Mouse (Mus musculus): Measurements from ENCODE around the gene Zc3h7a. TPM values are rescaled to one million over a fixed set of nuclear protein-coding genes. Genes with fewer than 3 reads are reported as not detected.

The Zc3h7a gene
- total RNA-seq, 2 experiments from 2014 or later, result 81.8 to 101 TPM

DNA sequence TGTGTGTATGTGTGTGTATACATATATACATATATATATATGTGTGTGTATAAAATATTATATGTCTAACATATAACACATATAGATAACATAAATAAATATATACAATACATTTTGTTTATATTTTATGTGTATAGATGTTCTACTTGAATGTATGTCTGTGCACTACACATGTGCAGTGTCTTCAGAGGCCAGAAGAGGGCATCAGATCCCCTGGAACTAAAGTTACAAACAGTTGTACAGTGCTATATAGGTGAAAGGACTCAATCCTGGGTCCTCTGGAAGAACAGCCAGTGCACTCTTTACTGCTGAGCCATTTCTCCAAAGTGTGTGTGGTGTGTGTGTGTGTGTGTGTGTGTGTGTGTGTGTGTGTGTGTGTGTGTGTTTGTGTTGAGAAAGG, 21.7 kb downstream of the Zc3h7a start:
- intact Hi-C loops (cut with DNase I), result no loop called here
- no peak for DNase-seq

DNA sequence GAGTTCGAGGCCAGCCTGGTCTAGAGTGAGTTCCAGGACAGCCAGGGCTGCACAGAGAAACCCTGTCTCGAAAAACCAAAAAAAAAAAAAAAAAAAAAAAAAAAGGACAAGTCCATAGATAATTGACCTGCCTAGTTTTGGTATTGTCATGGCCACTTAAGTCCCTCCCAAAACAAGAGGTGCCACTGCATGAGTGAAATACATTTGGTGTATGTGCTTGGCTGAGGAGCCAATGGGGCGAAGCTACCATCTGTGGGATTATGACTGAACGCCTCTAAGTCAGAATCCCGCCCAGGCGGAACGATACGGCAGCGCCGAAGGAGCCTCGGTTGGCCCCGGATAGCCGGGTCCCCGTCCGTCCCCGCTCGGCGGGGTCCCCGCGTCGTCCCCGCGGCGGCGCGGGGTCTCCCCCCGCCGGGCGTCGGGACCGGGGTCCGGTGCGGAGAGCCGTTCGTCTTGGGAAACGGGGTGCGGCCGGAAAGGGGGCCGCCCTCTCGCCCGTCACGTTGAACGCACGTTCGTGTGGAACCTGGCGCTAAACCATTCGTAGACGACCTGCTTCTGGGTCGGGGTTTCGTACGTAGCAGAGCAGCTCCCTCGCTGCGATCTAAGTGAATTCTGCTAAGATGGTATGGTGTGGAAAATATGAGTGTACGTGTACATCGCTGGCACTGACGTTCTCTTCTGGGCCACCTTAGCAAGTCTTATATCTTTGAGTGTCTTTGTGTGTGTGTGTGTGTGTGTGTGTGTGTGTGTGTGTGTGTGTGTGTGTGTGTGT, 32.3 kb downstream of the Zc3h7a start:
- DNase-seq, result peak; percentile 95
- intact Hi-C loops (cut with DNase I), result loop anchor here (10.0 kb wide), 1 partner anchor 81 kb away; no protein-coding TSS in a partner anchor

DNA sequence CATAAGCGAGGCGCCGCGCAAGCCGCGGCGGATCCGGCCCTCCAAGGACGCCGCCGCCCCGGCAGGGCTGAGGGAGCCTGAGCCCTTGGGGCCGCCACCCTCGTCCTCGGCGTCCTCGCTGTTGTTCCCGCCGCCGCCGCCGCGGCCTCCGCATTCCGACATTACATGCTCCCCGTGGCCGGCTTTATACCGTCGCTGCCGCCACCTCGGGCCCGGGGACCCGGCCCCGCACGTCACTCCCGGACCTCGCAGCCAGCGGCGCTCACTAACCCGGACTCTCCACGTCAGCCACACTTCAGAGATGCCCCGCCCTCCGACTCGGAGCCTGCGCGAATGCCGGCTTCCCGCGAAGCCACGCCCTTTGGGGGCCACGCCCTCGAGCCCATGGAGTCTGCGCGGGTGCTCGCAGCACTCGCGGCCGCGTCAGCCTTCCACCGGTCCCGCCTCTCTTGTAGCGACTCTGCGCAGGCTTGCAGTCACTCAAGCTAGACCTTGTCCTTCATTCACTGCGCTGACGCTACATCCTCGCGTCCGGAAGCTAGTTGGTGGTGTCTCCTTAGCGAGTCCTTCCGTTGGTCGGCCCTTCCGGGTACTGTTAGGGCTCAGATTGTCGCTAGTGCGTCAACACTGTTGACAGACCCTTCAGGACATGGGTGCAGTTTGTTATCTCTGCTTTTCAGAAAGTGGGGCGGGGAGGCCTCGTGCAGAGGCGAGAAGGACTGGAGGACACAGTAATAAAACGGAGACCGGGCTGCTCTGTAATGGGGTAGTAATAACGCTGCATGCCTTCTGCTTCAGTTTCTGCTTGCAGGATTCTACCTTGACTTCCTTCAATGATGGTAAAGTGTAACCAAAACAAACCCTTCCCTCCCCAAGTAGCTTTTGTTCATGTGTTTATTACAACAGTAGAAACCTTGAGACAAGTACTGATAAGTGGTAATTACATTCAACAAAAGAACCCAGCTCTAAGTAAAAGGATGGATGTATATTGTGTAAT, 41.5 kb downstream of the Zc3h7a start, which contains the start of gene Txndc11:
Gene Txndc11, minus strand, starts transcription at position 303 of the 997 bp plus-strand sequence.
- intact Hi-C loops (cut with DNase I), result no loop called here
- peak; percentile 99 for DNase-seq

DNA sequence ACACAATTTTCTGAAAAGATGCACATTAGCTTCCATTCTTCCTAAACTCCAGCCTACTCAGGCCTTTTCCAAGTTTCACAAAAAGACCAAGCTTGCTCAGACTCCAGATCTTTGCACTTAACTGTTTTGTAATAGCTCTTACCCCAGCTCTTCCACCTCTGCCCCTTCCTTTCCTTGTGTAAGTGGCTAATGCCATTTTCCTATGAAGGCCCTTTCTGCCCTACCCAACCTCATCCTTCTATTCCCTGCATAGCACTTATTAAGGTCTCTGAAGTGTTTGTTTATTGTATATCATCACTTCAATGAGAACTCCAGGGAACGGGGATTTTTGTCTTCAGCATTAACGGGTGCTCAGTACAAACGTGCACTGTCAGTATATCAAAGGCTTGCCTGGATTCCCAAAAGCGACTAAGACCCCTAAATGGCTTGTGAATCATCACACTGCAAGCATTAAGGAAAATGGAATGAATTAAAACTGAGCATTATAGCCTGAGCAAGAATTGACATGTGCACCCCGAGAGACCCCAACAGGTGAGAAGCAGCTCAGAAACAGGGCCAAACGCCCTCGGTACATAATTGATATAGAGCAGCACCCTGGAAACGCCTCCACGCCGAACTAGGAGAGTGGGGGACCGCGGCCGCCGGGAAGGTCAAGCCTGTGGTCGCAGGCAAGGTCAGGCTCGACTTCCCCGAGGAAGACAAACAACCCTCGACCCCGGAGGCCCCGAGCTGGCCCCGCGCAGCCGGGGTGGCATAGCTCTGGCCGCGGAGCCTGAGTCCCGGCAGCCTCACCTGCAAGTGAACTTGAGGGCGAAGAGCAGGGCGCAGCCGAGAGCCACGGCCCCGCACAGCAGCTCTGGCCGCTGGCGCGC, 42.5 kb downstream of the Zc3h7a start:
- DNase-seq, result no peak
- intact Hi-C loops (cut with DNase I), result no loop called here

DNA sequence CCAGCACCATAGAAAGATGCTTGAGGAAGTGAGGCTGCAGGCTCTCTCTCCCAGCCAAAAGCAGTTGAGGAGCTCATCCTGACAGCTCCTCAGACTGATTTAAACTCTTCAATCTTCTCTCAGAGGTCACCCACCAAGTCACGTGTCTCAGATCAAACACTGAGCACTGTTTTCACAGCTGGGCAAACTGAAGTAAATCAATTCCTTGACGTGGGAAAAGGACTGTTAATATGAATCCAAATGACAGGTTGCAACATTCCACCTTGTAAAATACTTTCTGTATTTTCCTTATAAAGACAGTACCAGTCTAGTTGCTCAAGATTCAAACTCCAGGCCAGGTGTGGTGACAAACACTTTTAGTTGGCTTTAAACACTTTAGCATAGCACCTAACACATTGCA, 43.4 kb downstream of the Zc3h7a start:
- intact Hi-C loops (cut with DNase I), result no loop called here

DNA sequence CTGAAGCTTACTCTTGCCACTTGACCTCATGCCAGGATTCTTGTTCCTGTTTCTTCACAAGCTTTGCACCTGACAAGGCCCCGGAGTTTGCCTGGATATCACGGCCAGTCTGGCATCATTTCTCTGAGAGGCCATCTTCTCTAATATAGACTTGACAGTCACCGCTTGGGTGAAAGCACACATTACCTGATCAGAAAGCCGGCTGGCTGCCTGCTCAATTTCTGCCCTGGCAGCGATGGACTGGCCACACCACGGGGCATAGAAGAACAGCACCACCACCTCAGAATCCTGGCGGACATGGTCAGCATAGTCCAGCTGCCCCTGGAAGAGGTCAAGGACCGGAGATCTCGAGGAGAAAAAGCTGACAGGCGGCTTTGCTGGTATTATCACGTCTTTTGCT, 47.9 kb downstream of the Zc3h7a start:
- no peak for DNase-seq
- intact Hi-C loops (cut with DNase I), result no loop called here

More for the DNA sequence above, 43.4 kb downstream of the Zc3h7a start:
- no peak for DNase-seq

DNA sequence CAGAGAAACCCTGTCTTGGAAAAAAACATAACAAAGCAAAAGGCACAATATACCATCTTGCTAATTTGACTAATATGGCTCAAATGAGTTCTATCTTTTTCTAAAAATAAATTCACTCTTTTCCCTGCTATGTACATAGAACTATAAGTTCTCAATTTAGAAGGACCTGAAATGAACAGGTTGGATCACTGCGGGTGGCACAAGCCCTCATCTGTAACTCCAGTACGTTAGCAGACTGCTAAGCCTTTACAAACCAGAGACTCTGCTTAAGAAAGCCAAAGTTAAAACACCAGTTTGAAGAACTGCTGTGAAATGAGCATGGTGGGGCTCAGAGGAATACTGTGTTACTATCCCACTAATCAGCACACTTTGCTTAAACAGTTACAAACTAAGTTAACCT, 50.8 kb downstream of the Zc3h7a start:
- no peak for DNase-seq
- intact Hi-C loops (cut with DNase I), result no loop called here

DNA sequence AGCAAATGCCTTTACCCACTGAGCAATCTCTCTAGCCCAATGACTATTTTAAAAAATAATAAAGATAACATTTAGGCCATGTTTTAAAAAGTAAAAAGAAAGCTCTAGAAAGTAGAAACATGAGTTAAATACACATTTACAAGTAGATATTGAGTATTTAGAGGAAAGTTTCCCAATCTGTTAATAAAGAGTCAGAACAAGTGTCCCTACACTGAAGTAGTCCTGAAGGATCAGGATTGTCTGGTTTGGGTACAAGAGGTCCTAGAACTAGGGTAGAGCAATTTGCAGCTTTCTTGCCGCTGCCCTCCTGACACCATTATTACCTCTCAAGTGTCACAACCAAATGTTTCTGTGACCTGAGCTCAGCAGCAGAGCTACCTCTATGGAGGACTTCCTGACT, 52.1 kb downstream of the Zc3h7a start:
- no peak for DNase-seq
- intact Hi-C loops (cut with DNase I), result no loop called here

DNA sequence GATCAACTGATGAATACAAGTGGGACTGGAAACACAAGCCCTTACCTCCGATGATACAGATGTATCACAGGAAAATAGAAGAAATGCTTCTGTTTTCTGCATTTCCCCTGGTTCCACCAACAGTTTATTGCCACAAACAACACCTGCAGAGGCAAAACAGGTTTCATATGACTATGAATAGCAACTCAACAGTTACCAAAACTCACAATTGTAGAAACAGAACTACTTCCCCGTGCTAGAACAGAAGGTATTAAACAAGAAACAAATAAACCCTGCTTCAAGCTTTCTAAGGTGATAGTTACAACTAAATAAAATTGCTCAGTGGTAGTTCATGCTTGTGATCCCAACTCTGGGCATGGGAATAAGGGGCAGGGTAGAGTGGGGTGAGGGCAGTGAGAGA, 53.6 kb downstream of the Zc3h7a start:
- intact Hi-C loops (cut with DNase I), result no loop called here
- no peak for DNase-seq

DNA sequence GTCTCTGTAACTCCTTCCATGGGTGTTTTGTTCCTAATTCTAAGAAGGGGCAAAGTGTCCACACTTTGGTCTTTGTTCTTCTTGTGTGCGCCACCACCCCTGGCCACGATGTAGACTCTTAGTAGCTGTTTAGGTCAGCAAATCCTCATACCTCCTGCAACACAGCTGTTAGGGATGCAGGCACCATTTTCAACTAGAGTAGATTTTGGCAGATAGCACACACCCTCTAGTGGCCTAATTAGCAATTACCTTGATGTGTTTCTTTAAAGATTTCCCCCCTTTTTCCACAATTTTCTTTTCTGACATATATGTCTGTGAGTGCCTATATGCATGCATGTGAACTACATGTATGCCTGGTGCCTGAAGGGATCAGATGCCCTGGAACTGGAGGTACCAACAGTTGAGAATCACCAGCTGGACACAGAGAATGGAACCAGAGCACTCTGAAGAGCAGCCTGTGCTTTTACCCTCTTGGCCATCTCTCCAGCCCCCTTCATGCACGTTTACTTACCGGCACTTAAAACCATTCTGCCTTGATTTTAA, 66.9 kb downstream of the Zc3h7a start:
- intact Hi-C loops (cut with DNase I), result loop anchor here (10.0 kb wide), 1 partner anchor 234 kb away; no protein-coding TSS in a partner anchor

DNA sequence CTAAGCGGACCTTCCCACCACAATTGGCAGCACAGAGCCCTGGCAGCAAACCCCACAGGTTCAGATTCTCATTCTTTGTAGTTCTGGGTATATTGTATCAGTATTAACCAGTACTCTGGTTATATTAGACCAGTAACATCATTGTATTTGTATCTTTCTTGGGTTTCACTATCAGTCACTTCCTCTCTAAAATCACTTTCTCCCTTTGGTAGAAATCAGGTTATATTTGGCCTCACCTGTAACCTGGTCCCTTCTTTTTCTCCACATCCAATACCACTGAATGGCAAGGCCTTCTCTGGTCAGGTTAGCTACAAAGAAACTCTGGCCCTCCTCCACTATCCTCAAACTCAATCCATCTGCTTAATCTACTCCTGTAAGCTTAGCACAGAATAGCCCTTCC, 71.3 kb downstream of the Zc3h7a start:
- DNase-seq, result no peak

More for the DNA sequence above, 66.9 kb downstream of the Zc3h7a start:
- no peak for DNase-seq

DNA sequence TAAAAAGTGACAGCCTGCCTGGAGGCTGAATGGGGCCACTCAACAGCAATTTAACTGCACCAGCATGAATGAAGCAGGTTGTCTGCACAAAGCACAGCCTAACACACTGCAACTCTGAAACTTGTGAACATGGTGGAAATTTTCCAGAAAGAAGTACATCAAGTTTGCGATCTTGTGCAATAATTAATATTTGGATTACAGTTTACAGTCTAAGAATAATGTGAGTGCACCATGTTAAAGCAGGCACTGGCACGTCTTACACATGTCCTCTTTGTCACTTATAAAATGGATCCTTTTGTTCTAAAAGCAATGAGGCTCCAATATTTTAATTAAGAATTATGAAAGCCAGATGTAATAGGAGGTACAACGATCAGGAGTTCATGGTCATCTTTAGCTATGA, 78.9 kb downstream of the Zc3h7a start:
- no peak for DNase-seq
- intact Hi-C loops (cut with DNase I), result no loop called here

More for the DNA sequence above, 71.3 kb downstream of the Zc3h7a start:
- intact Hi-C loops (cut with DNase I), result loop anchor here (10.0 kb wide), 1 partner anchor 230 kb away; no protein-coding TSS in a partner anchor

DNA sequence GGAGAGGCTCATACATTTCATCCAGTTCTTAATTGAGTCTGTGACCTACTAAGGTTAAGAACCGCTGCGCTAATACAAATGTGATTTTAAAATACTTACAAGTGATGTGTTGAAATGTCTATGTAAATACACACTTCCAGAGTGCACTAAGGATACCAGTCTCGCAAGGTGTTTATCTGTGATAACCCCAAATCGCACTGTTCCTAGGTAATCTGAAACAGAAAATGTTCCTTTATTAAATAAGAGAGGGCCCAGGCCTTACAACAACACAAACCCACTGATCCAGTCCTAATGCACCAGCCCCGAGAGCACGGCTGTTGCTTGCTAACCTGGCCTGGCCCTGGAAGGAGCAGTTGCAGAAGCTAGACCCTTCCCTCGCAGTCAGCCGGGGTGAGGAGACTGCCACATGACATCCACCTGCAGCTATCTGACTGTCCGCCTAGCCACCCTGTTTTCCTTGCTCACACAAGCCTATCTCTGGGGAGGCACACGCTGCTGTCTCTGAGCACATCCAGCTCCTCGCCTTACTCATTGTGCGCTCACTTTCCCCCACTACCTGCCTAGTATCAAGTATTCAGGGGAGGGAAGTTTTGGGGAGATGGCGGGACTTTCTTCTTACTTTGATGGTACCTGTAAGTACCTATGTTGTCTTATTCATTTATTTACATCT, 82.3 kb downstream of the Zc3h7a start:
- no peak for DNase-seq
- intact Hi-C loops (cut with DNase I), result no loop called here

DNA sequence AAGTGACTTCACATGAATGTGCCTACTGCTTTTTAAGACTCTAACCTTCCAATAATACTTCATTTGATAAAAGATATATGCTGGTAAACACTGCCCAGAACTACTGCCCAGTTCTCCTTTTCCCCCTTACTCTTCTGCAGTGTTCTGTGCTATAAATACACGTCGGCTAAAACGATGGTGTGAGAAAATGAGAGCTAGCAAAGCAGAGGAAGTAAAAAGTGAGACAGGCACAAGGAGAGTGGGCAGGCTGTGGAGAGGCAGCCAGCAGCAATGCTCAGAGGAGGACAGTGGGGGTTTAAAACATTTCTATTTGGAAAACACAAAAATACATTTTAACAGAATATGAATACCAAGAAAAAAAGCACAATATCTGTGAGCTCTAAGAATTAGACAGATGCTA, 83.7 kb downstream of the Zc3h7a start:
- intact Hi-C loops (cut with DNase I), result no loop called here
- no peak for DNase-seq

DNA sequence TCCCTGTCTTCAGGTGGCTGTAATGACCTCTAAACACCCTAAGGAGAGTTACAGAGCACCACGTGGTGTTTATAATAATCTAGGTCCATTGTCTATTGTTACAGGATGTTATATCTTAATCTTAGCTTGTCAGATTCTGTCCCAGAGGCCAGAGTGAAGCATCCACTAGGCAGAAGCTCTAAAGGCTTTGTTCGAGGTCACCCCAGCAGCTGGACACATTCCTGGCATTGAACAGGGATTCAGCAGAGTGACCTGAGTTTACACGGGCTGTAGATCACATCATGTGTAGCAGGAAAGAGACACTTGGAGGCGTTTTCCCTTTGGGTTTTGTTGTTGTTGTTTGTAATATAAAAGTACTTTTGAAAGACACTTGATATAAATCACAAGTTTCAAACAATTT, 84.1 kb downstream of the Zc3h7a start:
- intact Hi-C loops (cut with DNase I), result no loop called here
- DNase-seq, result no peak

DNA sequence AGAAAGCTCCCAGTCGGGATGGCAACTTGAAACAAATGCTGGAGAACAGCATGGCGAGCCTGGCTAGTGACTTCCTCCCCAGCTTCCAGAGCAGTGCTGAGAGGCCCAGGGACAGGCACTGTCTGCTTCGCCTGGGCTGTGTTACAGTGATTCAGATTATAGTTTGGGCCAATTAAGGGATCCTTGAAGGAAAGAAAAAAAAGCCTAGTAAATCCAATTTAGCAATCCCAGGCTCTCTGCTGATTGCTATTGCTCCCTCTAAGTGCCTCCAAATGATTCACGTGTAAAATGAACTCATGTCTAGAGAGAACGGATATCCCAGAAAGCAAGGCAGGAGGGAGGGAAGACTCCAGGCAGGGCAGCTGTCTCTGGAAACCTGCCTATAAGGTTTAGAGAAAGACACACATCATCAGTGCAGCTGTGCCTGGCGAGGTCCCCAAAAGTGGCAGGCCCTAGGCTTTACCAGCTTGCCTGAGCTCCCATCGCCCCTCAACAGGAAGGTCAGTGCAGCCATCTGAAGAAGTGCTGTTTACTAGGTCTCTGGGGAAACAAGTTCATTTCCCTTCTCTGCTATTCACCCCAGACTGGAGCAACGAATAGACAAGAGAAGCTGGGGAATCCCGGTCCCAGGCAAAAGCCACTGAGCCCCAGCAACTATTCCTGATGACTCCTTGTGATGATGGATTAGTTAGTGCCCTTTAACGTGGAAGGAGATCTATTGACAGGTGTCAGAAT, 85.2 kb downstream of the Zc3h7a start:
- no peak for DNase-seq
- intact Hi-C loops (cut with DNase I), result no loop called here

DNA sequence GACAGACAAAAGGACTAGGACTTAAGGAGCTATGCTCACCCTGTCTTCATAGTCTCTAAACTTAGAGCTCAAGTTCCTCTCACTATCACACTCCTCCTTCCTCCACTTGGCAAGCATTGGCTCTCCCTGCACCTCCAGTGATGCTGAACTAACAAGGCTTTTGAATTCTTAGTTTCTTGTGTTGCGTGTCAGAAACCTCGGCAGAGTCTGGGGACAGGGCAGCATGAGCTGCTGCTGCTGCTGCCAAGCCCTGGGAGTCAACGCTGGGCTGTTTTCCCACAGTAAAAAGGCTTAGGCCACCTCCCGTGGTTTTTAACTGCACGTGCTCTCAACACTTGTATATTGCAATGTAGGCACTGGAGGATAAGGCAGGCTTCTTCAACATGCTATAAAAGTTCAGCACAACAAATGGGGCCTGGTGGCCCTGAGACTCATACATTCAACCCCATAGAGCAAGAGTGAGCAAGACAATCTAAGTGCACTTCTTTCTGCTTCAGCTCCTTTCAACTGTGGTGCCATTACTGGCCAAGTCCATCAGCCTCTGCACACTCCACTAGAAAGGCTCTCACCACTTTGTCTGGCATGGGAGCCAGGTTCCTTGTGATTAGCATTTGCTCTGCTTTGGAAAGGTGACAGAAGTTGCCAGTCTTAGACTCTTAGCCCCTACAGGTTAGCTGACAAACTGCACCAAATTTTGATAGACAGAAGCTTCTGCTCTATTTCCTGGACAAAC, 89.2 kb downstream of the Zc3h7a start:
- peak; percentile 69 for DNase-seq
- intact Hi-C loops (cut with DNase I), result no loop called here
